Mouse (Mus musculus) testis, adult 2 months (tissue): ENCODE measurements at regions not wholly inside any gene's neighbourhood (a gene's known extent, or its start where the extent isn't known, plus 50 kb on each side); places are given as distances from the start of the nearest gene placed in this dataset.

Source experiments
- CTCF ChIP-seq: fragments of 200-500 bp; IDR thresholded peaks from 2 replicates; pipeline ENCODE4 v1.5.1; 2012; ENCODE audit warnings: low read depth, mild to moderate bottlenecking, inconsistent platforms, low read length, moderate library complexity; ENCODE audit not compliant: control insufficient read depth, insufficient read depth, insufficient replicate concordance
- POLR2A ChIP-seq: fragments of 200-500 bp; IDR thresholded peaks from 2 replicates; pipeline ENCODE4 v1.6.1; 2012; ENCODE audit warnings: low read depth, mild to moderate bottlenecking, inconsistent platforms, low read length, moderate library complexity; ENCODE audit not compliant: control insufficient read depth

GRCm38 (mm10) chr10:8095924-8096323 is 139.9 kb upstream of the Tab2 start:
- TF ChIP-seq CTCF (no peak), POLR2A (no peak)
